Mouse (Mus musculus): ENCODE measurements around the gene Rps16. TPM values are rescaled to one million over a fixed set of nuclear protein-coding genes. Genes with fewer than 3 reads are reported as not detected.

The Rps16 gene
- polyA plus RNA-seq, 1 experiment from 2014 or later = 580 TPM

- H3K9me3 ChIP-seq (ENCODE audit: control insufficient read depth, low read length) = no peaks in the 10 kb centered on the region
- H3K4me1 ChIP-seq (ENCODE audit: control insufficient read depth, insufficient read depth, low read length) = peaks cover 32% of the 10 kb centered on the region
- H3K9ac ChIP-seq (replicated peaks; ENCODE audit: low read length) = no peak overlapping the region
- no peak for ATAC-seq (ENCODE audit: low FRiP score, low TSS enrichment)
- H3K27ac ChIP-seq (replicated peaks; ENCODE audit: low read depth, low read length) = no peak overlapping the region
- no peak overlapping the region; the same call in 1 of the 2 replicates for H3K4me2 ChIP-seq (ENCODE audit: low read length)
- no peak for DNase-seq
- H3K4me3 ChIP-seq (replicated peaks; ENCODE audit: low read depth, low read length) = no peak overlapping the region
- WGBS = 82% methylated on average over 10 of the region's 10 CpGs
- H3K27me3 ChIP-seq (ENCODE audit: control insufficient read depth, insufficient read depth, low read length) = no peaks in the 10 kb centered on the region
- no peaks in the 10 kb centered on the region for H3K36me3 ChIP-seq (ENCODE audit: control insufficient read depth, insufficient read depth, low read length)
Observed at GRCm38 (mm10) chr7:28374647-28375046, 24.2 kb downstream of the Rps16 start.

DNA sequence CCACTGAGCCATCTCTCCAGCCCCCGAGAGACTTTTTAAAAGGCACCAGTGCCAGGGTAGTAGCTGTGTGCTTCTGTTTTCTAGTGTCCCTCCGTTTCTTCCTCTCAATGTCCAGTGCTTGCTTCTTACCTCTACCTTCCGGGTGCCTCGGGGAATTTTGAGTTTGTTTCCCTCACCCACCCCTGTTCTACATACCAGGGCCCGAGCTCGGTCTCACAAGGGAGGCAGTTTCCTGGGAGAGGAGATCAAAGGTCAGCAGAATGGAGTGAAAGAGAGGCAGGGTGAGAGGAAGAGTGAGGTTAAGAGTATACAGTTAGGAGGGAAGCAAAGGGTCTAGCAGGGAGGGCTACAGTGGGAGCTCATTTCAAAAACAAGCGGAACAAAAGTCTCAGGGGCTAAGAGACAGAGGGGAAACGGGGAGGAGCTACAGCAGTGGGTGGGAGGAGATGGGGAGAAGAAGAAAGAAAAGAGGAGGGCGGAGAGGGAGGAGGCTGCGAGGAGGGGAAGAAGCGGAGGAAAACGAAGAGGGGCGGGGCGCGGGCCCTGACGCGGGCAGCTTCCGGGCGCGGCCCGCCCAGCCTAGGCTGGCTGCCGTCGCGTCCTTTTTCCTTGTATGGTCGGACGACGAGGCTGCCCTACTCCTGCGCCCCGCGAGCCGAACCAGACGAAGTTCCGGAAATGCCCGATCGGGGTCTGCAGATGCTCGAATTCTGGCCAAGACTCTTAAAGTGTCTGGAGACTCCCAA, 24.9 kb downstream of the Rps16 start:
- under 1% methylated on average over 35 of the region's 36 CpGs for WGBS

GRCm38 (mm10) chr7:28376011-28376771, 25.7 kb downstream of the Rps16 start:
- H3K36me3 ChIP-seq (ENCODE audit: control insufficient read depth, insufficient read depth, low read length) = no peaks in the 10 kb centered on the region
- no peak for ATAC-seq (ENCODE audit: low FRiP score, low TSS enrichment)
- peak overlapping the region; percentile 59 for H3K9ac ChIP-seq (replicated peaks; ENCODE audit: low read length)
- H3K4me2 ChIP-seq (ENCODE audit: low read length) = peak overlapping the region; percentile 69
- peak; percentile 58 for DNase-seq
- H3K4me3 ChIP-seq (replicated peaks; ENCODE audit: low read depth, low read length) = peak overlapping the region; percentile 36
- H3K27me3 ChIP-seq (ENCODE audit: control insufficient read depth, insufficient read depth, low read length) = no peaks in the 10 kb centered on the region
- H3K27ac ChIP-seq (replicated peaks; ENCODE audit: low read depth, low read length) = peak overlapping the region; percentile 69
- no peaks in the 10 kb centered on the region for H3K9me3 ChIP-seq (ENCODE audit: control insufficient read depth, low read length)
- H3K4me1 ChIP-seq (ENCODE audit: control insufficient read depth, insufficient read depth, low read length) = peaks cover 23% of the 10 kb centered on the region
- WGBS = 6% methylated on average over 30 of the region's 30 CpGs

More for the DNA sequence above, 24.9 kb downstream of the Rps16 start:
- no peaks in the 10 kb centered on the region for H3K27me3 ChIP-seq (ENCODE audit: control insufficient read depth, insufficient read depth, low read length)
- peak overlapping the region; percentile 69 for H3K27ac ChIP-seq (replicated peaks; ENCODE audit: low read depth, low read length)
- H3K4me2 ChIP-seq (ENCODE audit: low read length) = peak overlapping the region; percentile 69
- DNase-seq (peak; percentile 89), ATAC-seq (ENCODE audit: low FRiP score, low TSS enrichment) (peak; percentile 37)
- no peaks in the 10 kb centered on the region for H3K36me3 ChIP-seq (ENCODE audit: control insufficient read depth, insufficient read depth, low read length)
- H3K4me3 ChIP-seq (replicated peaks; ENCODE audit: low read depth, low read length) = peak overlapping the region; percentile 36
- peaks cover 26% of the 10 kb centered on the region for H3K4me1 ChIP-seq (ENCODE audit: control insufficient read depth, insufficient read depth, low read length)
- H3K9me3 ChIP-seq (ENCODE audit: control insufficient read depth, low read length) = no peaks in the 10 kb centered on the region
- H3K9ac ChIP-seq (replicated peaks; ENCODE audit: low read length) = peak overlapping the region; percentile 59

DNA sequence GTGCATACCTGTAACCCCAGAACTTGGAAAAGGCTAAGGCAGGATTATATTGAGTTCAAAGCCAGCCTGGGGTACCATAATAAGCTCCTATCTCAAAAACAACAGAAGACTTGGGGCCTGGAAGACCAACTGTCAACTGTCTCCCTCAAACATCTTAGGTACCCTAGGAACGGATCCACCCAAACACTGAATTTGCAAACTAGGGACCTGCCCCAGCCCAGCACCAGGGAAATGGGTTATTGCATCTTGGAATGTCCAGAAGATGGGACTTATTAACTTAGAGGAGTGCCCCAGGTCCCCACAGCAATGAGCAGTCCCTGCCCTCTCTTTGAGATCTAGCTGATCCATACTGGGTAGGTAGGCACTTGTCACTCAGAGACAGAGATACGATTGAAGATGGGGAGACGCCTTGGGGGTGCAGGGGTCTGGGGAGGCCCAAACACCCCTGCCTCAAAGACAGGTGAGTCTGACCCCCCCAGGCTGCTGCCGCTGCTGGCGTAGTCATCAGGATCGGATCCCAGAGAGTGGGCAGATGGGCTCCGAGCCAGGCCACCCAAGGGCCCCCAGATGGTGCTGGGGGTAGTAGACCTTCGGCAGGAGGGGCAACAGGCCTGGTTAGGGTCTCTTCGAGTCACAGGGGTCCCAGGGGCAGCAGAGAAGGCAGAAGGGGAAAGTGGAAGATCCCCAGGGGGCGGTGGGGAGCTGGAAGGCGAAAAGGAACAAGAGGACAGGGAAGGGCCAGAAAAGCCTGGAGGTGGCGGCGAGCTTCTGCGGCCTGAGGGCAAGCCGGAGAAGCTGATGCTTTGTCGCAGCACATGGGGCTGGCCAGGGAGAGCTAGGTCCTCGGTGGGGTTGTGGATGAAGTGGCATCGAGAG, 27.0 kb downstream of the Rps16 start:
- no peak for ATAC-seq (ENCODE audit: low FRiP score, low TSS enrichment)
- no peaks in the 10 kb centered on the region for H3K9me3 ChIP-seq (ENCODE audit: control insufficient read depth, low read length)
- H3K4me3 ChIP-seq (replicated peaks; ENCODE audit: low read depth, low read length) = peak overlapping the region; percentile 45; the same call in 1 of the 2 replicates
- no peaks in the 10 kb centered on the region for H3K36me3 ChIP-seq (ENCODE audit: control insufficient read depth, insufficient read depth, low read length)
- no peak overlapping the region for H3K27ac ChIP-seq (replicated peaks; ENCODE audit: low read depth, low read length)
- WGBS = 80% methylated on average over 18 of the region's 18 CpGs
- no peaks in the 10 kb centered on the region for H3K27me3 ChIP-seq (ENCODE audit: control insufficient read depth, insufficient read depth, low read length)
- H3K4me2 ChIP-seq (ENCODE audit: low read length) = peak overlapping the region; percentile 73
- no peak for DNase-seq
- H3K4me1 ChIP-seq (ENCODE audit: control insufficient read depth, insufficient read depth, low read length) = peaks cover 25% of the 10 kb centered on the region
- H3K9ac ChIP-seq (replicated peaks; ENCODE audit: low read length) = no peak overlapping the region

- no peak overlapping the region for H3K27ac ChIP-seq (replicated peaks; ENCODE audit: low read depth, low read length)
- ATAC-seq (ENCODE audit: low FRiP score, low TSS enrichment) (no peak), DNase-seq (no peak)
- peaks cover 29% of the 10 kb centered on the region for H3K4me1 ChIP-seq (ENCODE audit: control insufficient read depth, insufficient read depth, low read length)
- WGBS = 51% methylated on average over 32 of the region's 32 CpGs
- no peaks in the 10 kb centered on the region for H3K27me3 ChIP-seq (ENCODE audit: control insufficient read depth, insufficient read depth, low read length)
- peak overlapping the region; percentile 45 for H3K4me3 ChIP-seq (replicated peaks; ENCODE audit: low read depth, low read length)
- peak overlapping the region; percentile 66; the same call in 1 of the 2 replicates for H3K9ac ChIP-seq (replicated peaks; ENCODE audit: low read length)
- H3K36me3 ChIP-seq (ENCODE audit: control insufficient read depth, insufficient read depth, low read length) = no peaks in the 10 kb centered on the region
- peak overlapping the region; percentile 73 for H3K4me2 ChIP-seq (ENCODE audit: low read length)
- H3K9me3 ChIP-seq (ENCODE audit: control insufficient read depth, low read length) = no peaks in the 10 kb centered on the region
Observed at GRCm38 (mm10) chr7:28378066-28378690, 27.7 kb downstream of the Rps16 start.

- peak overlapping the region; percentile 52 for H3K27ac ChIP-seq (replicated peaks; ENCODE audit: low read depth, low read length)
- H3K9ac ChIP-seq (replicated peaks; ENCODE audit: low read length) = peak overlapping the region; percentile 66
- H3K36me3 ChIP-seq (ENCODE audit: control insufficient read depth, insufficient read depth, low read length) = no peaks in the 10 kb centered on the region
- WGBS = under 1% methylated on average over 53 of the region's 53 CpGs
- peak overlapping the region; percentile 45 for H3K4me3 ChIP-seq (replicated peaks; ENCODE audit: low read depth, low read length)
- DNase-seq = peak; percentile 89
- peaks cover 29% of the 10 kb centered on the region for H3K4me1 ChIP-seq (ENCODE audit: control insufficient read depth, insufficient read depth, low read length)
- H3K27me3 ChIP-seq (ENCODE audit: control insufficient read depth, insufficient read depth, low read length) = no peaks in the 10 kb centered on the region
- no peaks in the 10 kb centered on the region for H3K9me3 ChIP-seq (ENCODE audit: control insufficient read depth, low read length)
- peak; percentile 21; the same call in 1 of the 2 replicates for ATAC-seq (ENCODE audit: low FRiP score, low TSS enrichment)
- peak overlapping the region; percentile 73 for H3K4me2 ChIP-seq (ENCODE audit: low read length)
Observed at GRCm38 (mm10) chr7:28378769-28379651, 28.6 kb downstream of the Rps16 start.

DNA sequence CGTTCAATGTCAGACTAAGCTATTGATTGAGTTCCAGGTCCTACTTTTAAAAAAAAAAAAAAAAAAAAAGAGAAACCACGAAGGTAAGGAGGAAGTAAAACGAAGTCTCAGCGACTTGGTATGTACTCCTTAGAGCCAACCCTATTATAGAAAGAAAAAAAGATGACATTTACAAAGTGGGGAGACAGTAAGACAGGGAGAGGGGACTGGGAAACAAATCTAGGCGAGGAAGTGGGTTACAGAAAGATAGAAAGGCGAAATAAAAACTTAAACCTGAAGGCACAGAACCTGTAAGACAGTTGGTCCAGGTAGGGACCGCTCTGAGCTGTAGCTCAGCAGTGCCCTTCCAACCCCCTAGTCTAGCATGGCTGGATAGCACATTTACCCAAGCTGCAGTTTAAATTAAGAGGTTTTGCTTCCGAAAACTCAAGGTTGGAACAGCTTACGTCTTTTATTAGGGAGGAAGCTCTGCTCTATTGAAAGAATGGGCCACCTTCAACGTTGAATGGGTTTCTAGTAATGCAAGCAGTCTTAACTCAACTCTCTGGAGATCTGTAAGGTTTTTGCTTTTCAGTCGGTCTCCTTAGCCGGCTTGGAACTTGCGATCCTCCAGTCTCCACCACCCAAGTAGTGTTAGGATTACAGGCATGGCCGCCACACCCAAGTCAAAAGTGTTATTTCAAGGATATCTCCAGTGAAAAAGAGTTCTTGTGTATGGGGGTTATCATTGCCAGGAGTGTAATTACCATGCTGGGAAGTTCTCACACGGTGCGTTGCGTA, 30.0 kb downstream of the Rps16 start, which contains the start of gene Zfp36:
Gene Zfp36 (minus strand): TSS at position 17 of the 780 bp plus-strand sequence.
- Histone ChIP-seq H3K36me3 (ENCODE audit: control insufficient read depth, insufficient read depth, low read length) (peaks cover 3% of the 10 kb centered on the region; the same call in 1 of the 2 replicates), H3K4me1 (ENCODE audit: control insufficient read depth, insufficient read depth, low read length) (peaks cover 29% of the 10 kb centered on the region), H3K4me3 (replicated peaks; ENCODE audit: low read depth, low read length) (peak within 1 kb of the TSS; percentile 45), H3K9me3 (ENCODE audit: control insufficient read depth, low read length) (no peaks in the 10 kb centered on the region), H3K27me3 (ENCODE audit: control insufficient read depth, insufficient read depth, low read length) (no peaks in the 10 kb centered on the region), H3K4me2 (ENCODE audit: low read length) (peak within 1 kb of the TSS; percentile 73), H3K9ac (replicated peaks; ENCODE audit: low read length) (peak within 1 kb of the TSS; percentile 66), H3K27ac (replicated peaks; ENCODE audit: low read depth, low read length) (peak within 1 kb of the TSS; percentile 52)
- no peak for DNase-seq
- no peak for ATAC-seq (ENCODE audit: low FRiP score, low TSS enrichment)
- WGBS = 54% methylated on average over 17 of the region's 17 CpGs
